Mouse (Mus musculus) lung, embryonic 16.5 days (tissue): ENCODE results near the gene Nus1. TPM values are rescaled to one million over a fixed set of nuclear protein-coding genes. Genes with fewer than 3 reads are reported as not detected.

Experiments
- ATAC-seq: fragments of 200-750 bp; cut with Nextera tagmentation; 2 replicates; pipeline ENCODE4 v1.8.0; 2017; ENCODE audit warnings: low read depth, mild to moderate bottlenecking, moderate library complexity
- H3K27ac ChIP-seq: fragments of 300-500 bp; sonication (generic); 2 replicates; pipeline ENCODE4 v1.5.1; 2014; ENCODE audit warnings: mild to moderate bottlenecking, control low read depth, low read length
- H3K27me3 ChIP-seq: fragments of 300-500 bp; sonication (generic); 2 replicates; pipeline ENCODE4 v1.6.1; 2014; ENCODE audit warnings: low read depth, low read length, mixed read lengths; ENCODE audit not compliant: control insufficient read depth, insufficient read depth
- H3K36me3 ChIP-seq: fragments of 300-500 bp; sonication (generic); 2 replicates; pipeline ENCODE4 v1.6.1; 2014; ENCODE audit warnings: low read length; ENCODE audit not compliant: control insufficient read depth, insufficient read depth
- H3K4me1 ChIP-seq: fragments of 300-500 bp; sonication (generic); replicated peaks from 2 replicates; pipeline ENCODE4 v1.6.1; 2014; ENCODE audit warnings: low read length, mixed read lengths; ENCODE audit not compliant: control insufficient read depth, insufficient read depth
- H3K4me2 ChIP-seq: fragments of 300-500 bp; sonication (generic); 2 replicates; pipeline ENCODE4 v1.6.1; 2014; ENCODE audit warnings: low read depth, low read length, control low read depth
- H3K4me3 ChIP-seq: fragments of 300-500 bp; sonication (generic); 2 replicates; pipeline ENCODE4 v1.5.1; 2014; ENCODE audit warnings: mild to moderate bottlenecking, low read length, control low read depth
- H3K9ac ChIP-seq: fragments of 300-500 bp; sonication (generic); 2 replicates; pipeline ENCODE4 v1.6.1; 2014; ENCODE audit warnings: low read length, control low read depth
- H3K9me3 ChIP-seq: fragments of 300-500 bp; sonication (generic); 2 replicates; pipeline ENCODE4 v1.6.1; 2016; ENCODE audit warnings: low read length; ENCODE audit not compliant: control insufficient read depth
- WGBS: fragments of 180-500 bp; shearing (Covaris S2); extraction: QIAGEN DNeasy Blood & Tissue Kit; methylation state at CpG from one replicate; pipeline ENCODE4 v1.1.7; 2014; 5-methylcytosine and 5-hydroxymethylcytosine counted together
- polyA plus RNA-seq: library from polyadenylated mRNA; unstranded; fragments of >200 nt; fragmentation: Nextera tagmentation; extraction: Ambion mirVana; gene quantifications from 2 replicates; pipeline ENCODE4 v1.2.1, GENCODE M21; 2015

Nus1 gene
- polyA plus RNA-seq, 1 experiment from 2014 or later = 7.9 TPM

- Histone ChIP-seq H3K36me3 (no peaks in the 10 kb centered on the region), H3K4me2 (no peak overlapping the region), H3K4me1 (0 out of 2 replicates have a peak, but pooled peaks cover 5% of the 10 kb centered on the region), H3K9me3 (no peaks in the 10 kb centered on the region), H3K27me3 (no peaks in the 10 kb centered on the region), H3K9ac (no peak overlapping the region), H3K27ac (no peak overlapping the region), H3K4me3 (no peak overlapping the region)
- WGBS = 82% methylated on average over 1 of the region's 1 CpGs
- no peak for ATAC-seq
These were observed 33.8 kb upstream of the Nus1 start for GRCm38 (mm10) chr10:52383522-52383921.

- Histone ChIP-seq H3K4me2 (no peak overlapping the region), H3K4me1 (0 out of 2 replicates have a peak, but pooled peaks cover 5% of the 10 kb centered on the region), H3K27me3 (no peaks in the 10 kb centered on the region), H3K9ac (no peak overlapping the region), H3K4me3 (no peak overlapping the region), H3K9me3 (no peaks in the 10 kb centered on the region), H3K36me3 (no peaks in the 10 kb centered on the region), H3K27ac (no peak overlapping the region)
- 46% methylated on average over 8 of the region's 8 CpGs for WGBS
- ATAC-seq = no peak
These were observed 32.3 kb upstream of the Nus1 start for GRCm38 (mm10) chr10:52384823-52385610.

GRCm38 (mm10) chr10:52387192-52387591, 30.2 kb upstream of the Nus1 start:
- no peak for ATAC-seq
- Histone ChIP-seq H3K9ac (no peak overlapping the region), H3K9me3 (no peaks in the 10 kb centered on the region), H3K27me3 (no peaks in the 10 kb centered on the region), H3K36me3 (no peaks in the 10 kb centered on the region), H3K4me1 (0 out of 2 replicates have a peak, but pooled peaks cover 5% of the 10 kb centered on the region), H3K27ac (no peak overlapping the region), H3K4me2 (no peak overlapping the region), H3K4me3 (no peak overlapping the region)
- WGBS = 45% methylated on average over 4 of the region's 4 CpGs

- Histone ChIP-seq H3K27ac (no peak within 1 kb of the TSS), H3K36me3 (no peaks in the 10 kb centered on the region), H3K9ac (no peak within 1 kb of the TSS), H3K4me1 (no peaks in the 10 kb centered on the region), H3K9me3 (no peaks in the 10 kb centered on the region), H3K27me3 (no peaks in the 10 kb centered on the region), H3K4me3 (no peak within 1 kb of the TSS), H3K4me2 (no peak within 1 kb of the TSS)
- ATAC-seq = no peak
- WGBS = 66% methylated on average over 5 of the region's 5 CpGs
These were observed 28.4 kb upstream of the Nus1 start, which contains the start of gene Nepn for GRCm38 (mm10) chr10:52388922-52389430. Gene Nepn (plus strand): TSS chr10:52388972.

- H3K4me3 ChIP-seq = no peak overlapping the region
- WGBS = 63% methylated on average over 3 of the region's 3 CpGs
- ATAC-seq = no peak
- no peaks in the 10 kb centered on the region for H3K9me3 ChIP-seq
- H3K36me3 ChIP-seq = no peaks in the 10 kb centered on the region
- no peak overlapping the region for H3K9ac ChIP-seq
- H3K27ac ChIP-seq = no peak overlapping the region
- no peak overlapping the region for H3K4me2 ChIP-seq
- H3K27me3 ChIP-seq = no peaks in the 10 kb centered on the region
- no peaks in the 10 kb centered on the region for H3K4me1 ChIP-seq
These were observed 27.9 kb upstream of the Nus1 start for GRCm38 (mm10) chr10:52389438-52389837.

- Histone ChIP-seq H3K4me1 (no peaks in the 10 kb centered on the region), H3K9ac (no peak overlapping the region), H3K9me3 (no peaks in the 10 kb centered on the region), H3K36me3 (no peaks in the 10 kb centered on the region), H3K27me3 (no peaks in the 10 kb centered on the region), H3K4me3 (no peak overlapping the region), H3K4me2 (no peak overlapping the region), H3K27ac (no peak overlapping the region)
- WGBS = 59% methylated on average over 2 of the region's 2 CpGs
- ATAC-seq = no peak
These were observed 26.1 kb upstream of the Nus1 start for GRCm38 (mm10) chr10:52391208-52391607.

- Histone ChIP-seq H3K4me2 (no peak overlapping the region), H3K9me3 (no peaks in the 10 kb centered on the region), H3K27me3 (no peaks in the 10 kb centered on the region), H3K27ac (no peak overlapping the region), H3K4me3 (no peak overlapping the region), H3K36me3 (no peaks in the 10 kb centered on the region), H3K9ac (no peak overlapping the region), H3K4me1 (no peaks in the 10 kb centered on the region)
- no peak for ATAC-seq
- 82% methylated on average over 3 of the region's 3 CpGs for WGBS
These were observed 20.7 kb upstream of the Nus1 start for GRCm38 (mm10) chr10:52396647-52397046.

- ATAC-seq = no peak
- Histone ChIP-seq H3K9me3 (no peaks in the 10 kb centered on the region), H3K9ac (no peak overlapping the region), H3K4me3 (no peak overlapping the region), H3K27ac (no peak overlapping the region), H3K36me3 (no peaks in the 10 kb centered on the region), H3K27me3 (no peaks in the 10 kb centered on the region), H3K4me2 (no peak overlapping the region), H3K4me1 (no peaks in the 10 kb centered on the region)
- WGBS = 69% methylated on average over 2 of the region's 2 CpGs
These were observed 18.6 kb upstream of the Nus1 start for GRCm38 (mm10) chr10:52398715-52399114.

GRCm38 (mm10) chr10:52399722-52400121, 17.6 kb upstream of the Nus1 start:
- no peaks in the 10 kb centered on the region for H3K36me3 ChIP-seq
- no peak overlapping the region for H3K27ac ChIP-seq
- ATAC-seq = no peak
- no peak overlapping the region for H3K4me3 ChIP-seq
- H3K4me2 ChIP-seq = no peak overlapping the region
- H3K27me3 ChIP-seq = no peaks in the 10 kb centered on the region
- WGBS = 57% methylated on average over 3 of the region's 3 CpGs
- H3K4me1 ChIP-seq = no peaks in the 10 kb centered on the region
- no peak overlapping the region for H3K9ac ChIP-seq
- H3K9me3 ChIP-seq = no peaks in the 10 kb centered on the region
